Mouse (Mus musculus) lung, adult 2 months (tissue): ENCODE measurements around the gene Prdm11. TPM values are rescaled to one million over a fixed set of nuclear protein-coding genes. Genes with fewer than 3 reads are reported as not detected.
A peak's percentile ranks its signal among the peaks of the same experiment; 100 is the strongest.

Source experiments
- DNase-seq: peaks from one replicate; pipeline ENCODE4 v3.0.0; 2022
- H3K4me1 ChIP-seq: fragments of 200-500 bp; 2 replicates; pipeline ENCODE4 v1.6.1; 2011; ENCODE audit warnings: low read length; ENCODE audit not compliant: control insufficient read depth, insufficient read depth
- H3K4me3 ChIP-seq: fragments of 200-500 bp; replicated peaks from 2 replicates; pipeline ENCODE3; 2011; ENCODE audit warnings: low read depth, mild to moderate bottlenecking, control low read depth, low read length; ENCODE audit errors: extremely low read depth
- CTCF ChIP-seq: fragments of 200-500 bp; IDR thresholded peaks from 2 replicates; pipeline ENCODE4 v1.5.1; 2011; ENCODE audit warnings: mild to moderate bottlenecking, low read length, control low read depth; ENCODE audit not compliant: insufficient read depth
- POLR2A ChIP-seq: fragments of 200-500 bp; IDR thresholded peaks from 2 replicates; pipeline ENCODE4 v1.6.1; 2011; ENCODE audit warnings: low read depth, mild to moderate bottlenecking, control low read depth, low read length, borderline replicate concordance; ENCODE audit errors: extremely low read depth
- WGBS: fragments of 180-500 bp; shearing (Covaris S2); methylation state at CpG from one replicate; pipeline ENCODE4 v1.1.7; 2018; 5-methylcytosine and 5-hydroxymethylcytosine counted together
- polyA plus RNA-seq: library from polyadenylated mRNA; depleted of rRNA; stranded (reverse); fragments of >200 nt; gene quantifications from 2 replicates; pipeline ENCODE4 v1.2.3, GENCODE M21; 2012

Prdm11 gene
- polyA plus RNA-seq, 1 experiment, result 12.3 TPM

DNA sequence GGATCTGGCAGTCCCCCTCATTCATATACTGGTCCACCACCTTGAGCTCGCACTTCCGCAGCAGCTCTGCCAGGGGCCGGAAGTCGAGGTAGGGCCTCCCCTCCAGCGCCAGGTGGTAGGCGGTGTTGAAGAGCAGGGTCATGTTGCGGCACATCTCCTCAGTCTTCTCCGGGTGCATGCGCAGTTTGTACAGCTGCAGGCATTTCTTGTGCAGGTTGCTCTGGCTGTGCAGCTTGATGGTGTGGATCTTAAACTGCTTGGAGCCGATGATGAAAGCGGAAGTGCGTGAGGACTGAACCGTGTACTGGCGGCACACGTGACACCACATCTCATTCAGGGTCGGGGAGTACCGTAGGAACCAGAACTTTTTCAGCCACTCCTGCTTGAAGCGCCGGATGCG, 72.3 kb downstream of the Prdm11 start:
- Histone ChIP-seq H3K4me1 (no peaks in the 10 kb centered on the region; the same call in 1 of the 2 replicates), H3K4me3 (no peak overlapping the region)
- no peak for TF ChIP-seq POLR2A
- no peak for TF ChIP-seq CTCF
- DNase-seq, result no peak
- WGBS, result 96% methylated on average over 20 of the region's 20 CpGs

DNA sequence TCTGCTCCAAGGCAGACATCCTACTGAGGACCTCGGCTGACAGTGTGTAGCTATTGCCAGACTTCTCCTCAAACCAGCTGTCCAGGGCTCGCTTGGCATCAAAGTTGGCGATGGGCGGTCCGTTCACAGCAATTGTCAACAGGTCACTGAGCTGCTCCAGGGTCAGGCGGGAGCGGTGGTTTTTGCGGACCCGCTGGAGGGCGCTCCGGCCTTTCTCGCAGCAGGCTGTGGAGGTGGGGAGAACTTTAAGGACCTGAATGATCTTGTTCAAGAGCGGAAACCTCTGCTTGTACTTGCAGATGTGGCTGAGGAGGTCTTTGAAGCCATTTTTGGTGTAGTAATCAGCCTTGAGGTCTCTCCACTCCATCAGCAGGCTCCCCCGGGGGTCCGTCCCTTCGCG, 73.9 kb downstream of the Prdm11 start:
- no peak overlapping the region for H3K4me3 ChIP-seq
- no peak for TF ChIP-seq POLR2A
- no peak for TF ChIP-seq CTCF
- WGBS, result 89% methylated on average over 17 of the region's 17 CpGs
- DNase-seq, result no peak
- no peaks in the 10 kb centered on the region; the same call in 1 of the 2 replicates for H3K4me1 ChIP-seq

- no peak for TF ChIP-seq CTCF
- no peak for TF ChIP-seq POLR2A
- DNase-seq, result no peak
Observed at GRCm38 (mm10) chr2:92971536-92971935, 74.4 kb downstream of the Prdm11 start.

DNA sequence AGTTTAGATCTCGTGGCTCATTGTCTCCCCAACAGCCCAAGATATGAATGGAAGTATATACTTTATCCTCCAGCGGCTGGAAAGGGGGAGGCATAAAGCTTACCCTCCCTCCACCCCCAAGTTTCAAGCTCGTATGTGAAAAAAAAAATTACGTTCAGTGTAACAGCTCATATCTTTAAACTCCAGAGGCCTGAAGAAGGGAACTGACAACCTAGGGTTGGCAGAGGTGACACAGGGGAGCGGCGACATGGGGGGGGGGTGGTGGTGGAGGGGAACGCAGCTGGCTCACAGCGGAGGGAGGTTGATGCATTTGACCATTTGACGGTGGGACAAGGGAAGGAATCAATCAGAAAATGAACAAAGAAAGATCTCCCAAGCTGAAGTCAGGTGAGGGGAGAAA, 74.9 kb downstream of the Prdm11 start:
- no peak overlapping the region for H3K4me3 ChIP-seq
- no peak for DNase-seq
- WGBS, result 79% methylated on average over 9 of the region's 9 CpGs
- TF ChIP-seq POLR2A, result no peak
- TF ChIP-seq CTCF, result no peak
- no peaks in the 10 kb centered on the region; the same call in 1 of the 2 replicates for H3K4me1 ChIP-seq

More at GRCm38 (mm10) chr2:92971536-92971935, 74.4 kb downstream of the Prdm11 start:
- 85% methylated on average over 8 of the region's 8 CpGs for WGBS
- no peak overlapping the region for H3K4me3 ChIP-seq
- no peaks in the 10 kb centered on the region; the same call in 1 of the 2 replicates for H3K4me1 ChIP-seq

- Histone ChIP-seq H3K4me1 (no peaks in the 10 kb centered on the region), H3K4me3 (no peak overlapping the region)
- WGBS, result 47% methylated on average over 4 of the region's 4 CpGs
- TF ChIP-seq POLR2A (no peak), CTCF (no peak)
- no peak for DNase-seq
Observed at GRCm38 (mm10) chr2:92967839-92968166, 78.2 kb downstream of the Prdm11 start.

DNA sequence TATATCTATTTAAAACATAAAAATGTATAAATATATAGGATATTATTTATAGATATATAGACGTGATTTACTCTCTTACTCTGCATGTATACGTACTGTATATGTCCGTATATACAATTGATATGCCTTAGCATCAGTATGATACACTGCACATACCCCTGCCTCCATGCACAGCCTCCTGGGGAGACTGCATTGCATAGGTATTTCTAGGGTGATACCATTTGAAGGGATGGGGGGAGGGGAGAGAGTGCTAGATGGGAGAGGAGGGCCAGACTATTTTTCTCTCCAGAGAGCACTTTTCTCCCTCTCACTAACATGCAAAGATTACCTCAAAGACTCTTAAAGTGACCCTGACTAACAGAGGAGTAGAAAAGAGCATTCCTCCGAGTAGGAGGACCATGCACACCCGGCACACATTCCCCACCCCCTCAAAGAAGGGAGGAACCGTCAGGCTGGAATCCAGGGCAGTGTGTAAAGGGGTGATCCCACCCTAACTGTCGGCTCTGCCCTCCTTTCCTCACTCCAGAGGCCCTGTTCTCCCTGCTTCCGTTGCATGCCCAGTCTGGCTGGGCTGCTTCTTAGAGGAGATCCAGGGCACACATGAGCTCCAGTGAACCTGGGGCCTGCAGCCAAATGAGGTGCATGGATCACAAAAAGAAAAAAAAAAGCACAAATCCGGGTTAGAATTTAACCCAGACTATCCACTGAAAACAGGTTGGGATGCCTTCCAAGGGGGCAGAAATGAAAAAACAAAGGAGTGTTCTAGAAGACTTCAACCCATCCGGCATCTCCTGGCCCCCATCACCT, 78.7 kb downstream of the Prdm11 start:
- Histone ChIP-seq H3K4me3 (no peak overlapping the region), H3K4me1 (no peaks in the 10 kb centered on the region)
- 47% methylated on average over 10 of the region's 10 CpGs for WGBS
- TF ChIP-seq CTCF (no peak), POLR2A (no peak)
- DNase-seq, result peak; percentile 48

DNA sequence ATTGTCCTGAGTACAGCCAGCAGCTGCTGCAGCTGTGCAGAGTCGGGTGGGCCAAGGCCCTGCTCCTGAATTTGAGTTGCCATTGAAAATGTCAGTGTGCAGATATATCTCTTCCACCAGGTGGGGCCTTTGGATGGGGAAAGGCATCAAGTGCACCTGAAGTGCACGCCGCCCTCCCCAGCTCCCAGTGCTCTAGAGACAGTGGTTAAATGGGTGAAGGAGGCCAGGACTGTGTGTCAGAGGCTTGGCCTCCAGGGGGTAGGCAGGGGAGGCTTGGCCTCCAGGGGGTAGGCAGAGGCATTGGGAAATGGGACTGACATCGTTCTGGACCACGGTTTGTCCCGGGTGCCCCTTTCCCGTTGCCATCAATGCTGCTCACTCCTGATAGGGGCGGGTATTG, 79.7 kb downstream of the Prdm11 start:
- no peaks in the 10 kb centered on the region for H3K4me1 ChIP-seq
- WGBS, result 60% methylated on average over 8 of the region's 8 CpGs
- 0 out of 2 replicates have a peak, but pooled peaks have one; percentile 14 for TF ChIP-seq CTCF
- TF ChIP-seq POLR2A, result no peak
- no peak for DNase-seq
- no peak overlapping the region for H3K4me3 ChIP-seq

GRCm38 (mm10) chr2:92964345-92964744, 81.6 kb downstream of the Prdm11 start:
- H3K4me3 ChIP-seq, result no peak overlapping the region
- no peak for DNase-seq
- TF ChIP-seq CTCF, result no peak
- H3K4me1 ChIP-seq, result no peaks in the 10 kb centered on the region
- WGBS, result 81% methylated on average over 1 of the region's 1 CpGs

DNA sequence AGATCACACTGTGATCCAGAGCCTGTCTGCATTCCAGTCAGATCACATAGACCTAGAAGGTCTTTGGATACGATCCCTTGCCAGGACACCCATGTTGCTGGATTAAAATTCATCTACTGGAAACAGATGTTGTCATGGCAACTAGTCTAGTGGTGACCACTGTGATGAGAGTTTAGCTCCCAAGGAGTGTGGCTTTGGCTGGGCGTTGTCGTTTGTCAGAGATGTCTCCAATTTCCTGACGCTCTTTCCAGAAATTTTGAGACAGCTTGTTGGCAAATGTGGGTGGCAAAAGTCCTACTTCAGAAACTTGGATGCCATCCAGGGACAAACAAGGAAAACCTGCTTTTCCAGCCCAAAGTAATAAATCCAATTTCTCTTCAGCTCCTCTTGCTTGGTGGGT, 87.3 kb downstream of the Prdm11 start:
- Histone ChIP-seq H3K4me3 (no peak overlapping the region), H3K4me1 (no peaks in the 10 kb centered on the region)
- no peak for TF ChIP-seq POLR2A
- TF ChIP-seq CTCF, result no peak
- DNase-seq, result no peak
- 56% methylated on average over 4 of the region's 4 CpGs for WGBS

DNA sequence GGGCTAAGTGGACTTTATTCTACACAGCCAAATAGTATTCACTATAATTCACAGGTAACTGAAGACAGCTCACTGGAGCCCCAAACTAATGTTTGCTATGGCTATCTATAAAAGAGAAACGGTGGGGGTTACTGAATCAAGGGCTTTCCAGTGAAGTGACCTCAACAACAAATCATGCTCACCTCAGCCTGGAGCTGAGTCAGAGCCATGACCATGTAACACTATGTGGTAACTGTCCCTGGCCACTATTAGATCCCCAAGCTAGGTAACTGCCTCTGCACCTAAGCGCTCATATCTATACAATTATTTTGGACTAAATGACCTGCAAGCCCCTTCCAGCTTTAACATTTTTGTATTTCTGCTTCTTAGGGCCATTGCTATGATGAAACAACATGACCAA, 89.0 kb downstream of the Prdm11 start:
- no peak for DNase-seq
- Histone ChIP-seq H3K4me1 (no peaks in the 10 kb centered on the region), H3K4me3 (no peak overlapping the region)
- 90% methylated on average over 2 of the region's 2 CpGs for WGBS
- TF ChIP-seq CTCF (no peak), POLR2A (no peak)
